Mouse (Mus musculus) lung, embryonic 16.5 days (tissue): ENCODE measurements around the gene Prss36. TPM values are rescaled to one million over a fixed set of nuclear protein-coding genes. Genes with fewer than 3 reads are reported as not detected.
"Not testable (repeated sequence)": the region's sequence is repeated elsewhere in the genome, so short reads cannot be mapped to it uniquely, and the experiment has no call there.

ENCODE experiments used
- ATAC-seq: fragments of 200-750 bp; cut with Nextera tagmentation; 2 replicates; pipeline ENCODE4 v1.8.0; 2017; ENCODE audit warnings: low read depth, mild to moderate bottlenecking, moderate library complexity
- H3K27ac ChIP-seq: fragments of 300-500 bp; sonication (generic); 2 replicates; pipeline ENCODE4 v1.5.1; 2014; ENCODE audit warnings: mild to moderate bottlenecking, control low read depth, low read length
- H3K27me3 ChIP-seq: fragments of 300-500 bp; sonication (generic); 2 replicates; pipeline ENCODE4 v1.6.1; 2014; ENCODE audit warnings: low read depth, low read length, mixed read lengths; ENCODE audit not compliant: control insufficient read depth, insufficient read depth
- H3K36me3 ChIP-seq: fragments of 300-500 bp; sonication (generic); 2 replicates; pipeline ENCODE4 v1.6.1; 2014; ENCODE audit warnings: low read length; ENCODE audit not compliant: control insufficient read depth, insufficient read depth
- H3K4me1 ChIP-seq: fragments of 300-500 bp; sonication (generic); replicated peaks from 2 replicates; pipeline ENCODE4 v1.6.1; 2014; ENCODE audit warnings: low read length, mixed read lengths; ENCODE audit not compliant: control insufficient read depth, insufficient read depth
- H3K4me2 ChIP-seq: fragments of 300-500 bp; sonication (generic); 2 replicates; pipeline ENCODE4 v1.6.1; 2014; ENCODE audit warnings: low read depth, low read length, control low read depth
- H3K4me3 ChIP-seq: fragments of 300-500 bp; sonication (generic); 2 replicates; pipeline ENCODE4 v1.5.1; 2014; ENCODE audit warnings: mild to moderate bottlenecking, low read length, control low read depth
- H3K9ac ChIP-seq: fragments of 300-500 bp; sonication (generic); 2 replicates; pipeline ENCODE4 v1.6.1; 2014; ENCODE audit warnings: low read length, control low read depth
- H3K9me3 ChIP-seq: fragments of 300-500 bp; sonication (generic); 2 replicates; pipeline ENCODE4 v1.6.1; 2016; ENCODE audit warnings: low read length; ENCODE audit not compliant: control insufficient read depth
- WGBS: fragments of 180-500 bp; shearing (Covaris S2); extraction: QIAGEN DNeasy Blood & Tissue Kit; methylation state at CpG from one replicate; pipeline ENCODE4 v1.1.7; 2014; 5-methylcytosine and 5-hydroxymethylcytosine counted together
- polyA plus RNA-seq: library from polyadenylated mRNA; unstranded; fragments of >200 nt; fragmentation: Nextera tagmentation; extraction: Ambion mirVana; gene quantifications from 2 replicates; pipeline ENCODE4 v1.2.1, GENCODE M21; 2015

Prss36 gene
- polyA plus RNA-seq, 1 experiment from 2014 or later, result 12.3 TPM

- Histone ChIP-seq H3K4me1 (peaks cover 16% of the 10 kb centered on the region), H3K4me2 (peak overlapping the region; percentile 73), H3K4me3 (peak overlapping the region; percentile 97), H3K9me3 (no peaks in the 10 kb centered on the region), H3K9ac (peak overlapping the region; percentile 98), H3K36me3 (peaks cover 29% of the 10 kb centered on the region), H3K27ac (peak overlapping the region; percentile 98), H3K27me3 (no peaks in the 10 kb centered on the region)
- under 1% methylated on average over 39 of the region's 42 CpGs for WGBS
- ATAC-seq, result peak; percentile 54
Measured at GRCm38 (mm10) chr7:127967922-127968828, 21.6 kb upstream of the Prss36 start.

GRCm38 (mm10) chr7:127967004-127967921 is 20.7 kb upstream of the Prss36 start, which contains the start of gene Fus:
Gene Fus, plus strand, starts transcription at chr7:127967457.
- WGBS, result under 1% methylated on average over 92 of the region's 92 CpGs
- H3K4me3 ChIP-seq, result peak within 1 kb of the TSS; percentile 97
- peak within 1 kb of the TSS; percentile 98 for H3K27ac ChIP-seq
- peaks cover 21% of the 10 kb centered on the region for H3K36me3 ChIP-seq
- H3K27me3 ChIP-seq, result no peaks in the 10 kb centered on the region
- no peaks in the 10 kb centered on the region for H3K9me3 ChIP-seq
- peak within 1 kb of the TSS; percentile 98 for H3K9ac ChIP-seq
- H3K4me2 ChIP-seq, result peak within 1 kb of the TSS; percentile 81
- H3K4me1 ChIP-seq, result peaks cover 16% of the 10 kb centered on the region
- ATAC-seq, result peak; percentile 95

DNA sequence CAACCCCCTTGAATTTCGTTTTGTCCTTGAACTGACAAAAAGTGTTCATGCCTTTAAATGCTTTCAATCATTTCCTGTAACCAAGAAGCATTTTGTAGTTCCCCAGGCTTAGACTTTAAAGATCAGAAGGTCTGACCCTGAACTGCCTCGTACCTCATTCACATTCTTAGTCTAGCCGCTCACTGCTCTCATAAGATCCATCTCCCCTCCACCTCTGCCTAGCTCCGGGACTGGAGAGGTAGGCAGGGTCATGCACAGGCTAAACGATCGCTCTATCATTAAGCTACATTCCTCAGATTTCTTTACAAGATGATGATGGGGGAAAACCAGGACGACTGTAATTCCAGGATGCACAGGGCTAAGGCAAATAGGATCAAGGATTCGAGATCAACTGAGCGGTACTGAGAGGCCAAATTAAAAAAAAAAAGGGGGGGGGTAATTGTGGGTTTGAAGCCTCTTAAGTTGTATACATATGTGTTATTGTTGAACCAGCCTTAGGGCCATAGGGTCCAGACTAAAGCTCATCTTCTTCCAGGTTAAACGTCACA is 19.9 kb upstream of the Prss36 start:
- Histone ChIP-seq H3K36me3 (peaks cover 15% of the 10 kb centered on the region), H3K4me2 (peak overlapping the region; percentile 81), H3K4me1 (peaks cover 16% of the 10 kb centered on the region), H3K9ac (peak overlapping the region; percentile 98), H3K9me3 (no peaks in the 10 kb centered on the region), H3K4me3 (peak overlapping the region; percentile 97), H3K27ac (peak overlapping the region; percentile 98), H3K27me3 (no peaks in the 10 kb centered on the region)
- no peak for ATAC-seq
- 4% methylated on average over 10 of the region's 10 CpGs for WGBS

GRCm38 (mm10) chr7:127959364-127959763 is 12.8 kb upstream of the Prss36 start:
- no peaks in the 10 kb centered on the region for H3K36me3 ChIP-seq
- no peak overlapping the region for H3K4me2 ChIP-seq
- no peak for ATAC-seq
- no peak overlapping the region for H3K9ac ChIP-seq
- H3K4me1 ChIP-seq, result no peaks in the 10 kb centered on the region
- no peaks in the 10 kb centered on the region for H3K9me3 ChIP-seq
- 48% methylated on average over 5 of the region's 5 CpGs for WGBS
- no peak overlapping the region for H3K27ac ChIP-seq
- H3K27me3 ChIP-seq, result no peaks in the 10 kb centered on the region
- no peak overlapping the region for H3K4me3 ChIP-seq

- Histone ChIP-seq H3K36me3 (no peaks in the 10 kb centered on the region), H3K27ac (no peak overlapping the region), H3K9ac (no peak overlapping the region), H3K9me3 (no peaks in the 10 kb centered on the region), H3K27me3 (no peaks in the 10 kb centered on the region), H3K4me2 (no peak overlapping the region), H3K4me1 (no peaks in the 10 kb centered on the region), H3K4me3 (no peak overlapping the region)
- no peak for ATAC-seq
- 33% methylated on average over 13 of the region's 13 CpGs for WGBS
Measured at GRCm38 (mm10) chr7:127952864-127953581, 6.5 kb upstream of the Prss36 start.

GRCm38 (mm10) chr7:127944614-127945013 is 1.9 kb downstream of the Prss36 start:
- Histone ChIP-seq H3K4me1 (no peaks in the 10 kb centered on the region), H3K4me3 (peak overlapping the region; percentile 26; the same call in 1 of the 2 replicates), H3K27ac (no peak overlapping the region), H3K27me3 (peaks cover 18% of the 10 kb centered on the region; the same call in 1 of the 2 replicates), H3K9me3 (no peaks in the 10 kb centered on the region), H3K9ac (peak overlapping the region; percentile 33; the same call in 1 of the 2 replicates), H3K36me3 (no peaks in the 10 kb centered on the region), H3K4me2 (peak overlapping the region; percentile 42)
- WGBS, result 8% methylated on average over 23 of the region's 23 CpGs
- peak; percentile 74 for ATAC-seq

GRCm38 (mm10) chr7:127942097-127942496 is 4.4 kb downstream of the Prss36 start:
- not testable (repeated sequence) for H3K9ac ChIP-seq, H3K4me3 ChIP-seq, H3K9me3 ChIP-seq, H3K27ac ChIP-seq, H3K4me2 ChIP-seq, H3K36me3 ChIP-seq, ATAC-seq, H3K4me1 ChIP-seq
- H3K27me3 ChIP-seq, result peaks cover 18% of the 10 kb centered on the region; the same call in 1 of the 2 replicates
- 56% methylated on average over 2 of the region's 2 CpGs for WGBS

GRCm38 (mm10) chr7:127936216-127936884 is 10.2 kb downstream of the Prss36 start:
- Histone ChIP-seq H3K4me1 (peaks cover 35% of the 10 kb centered on the region), H3K9ac (peak overlapping the region; percentile 90), H3K4me2 (peak overlapping the region; percentile 99), H3K36me3 (no peaks in the 10 kb centered on the region), H3K9me3 (no peaks in the 10 kb centered on the region), H3K4me3 (peak overlapping the region; percentile 82), H3K27ac (no peak overlapping the region; the same call in 1 of the 2 replicates), H3K27me3 (no peaks in the 10 kb centered on the region)
- no peak for ATAC-seq
- 49% methylated on average over 18 of the region's 18 CpGs for WGBS
